Mouse (Mus musculus) left cerebral cortex, postnatal 14 days (tissue): ENCODE measurements around the gene Tex2. TPM values are rescaled to one million over a fixed set of nuclear protein-coding genes. Genes with fewer than 3 reads are reported as not detected.
"Not testable (repeated sequence)": the region's sequence is repeated elsewhere in the genome, so short reads cannot be mapped to it uniquely, and the experiment has no call there.

Experiments
- DNase-seq, 2 experiments: peaks; one replicate each; pipeline ENCODE4 v3.0.0; 2021 to 2022; ENCODE audit warnings: low spot score in 2 of 2, mixed read lengths in 1 of 2
- intact Hi-C: fragments of 180-260 bp; cut with DNase I; formaldehyde crosslinking; loops from one replicate; pipeline ENCODE4 v1.15.1; 2025
- total RNA-seq, 2 experiments: library from RNA; stranded (reverse); gene quantifications; 2 replicates each; pipeline ENCODE4 v1.2.3; 2021

Gene Tex2
- total RNA-seq, 2 experiments from 2014 or later = 98.0 to 102 TPM

- intact Hi-C loops = no loop called here
- DNase-seq = no peak
Measured at GRCm38 (mm10) chr11:106590143-106590542, 23.1 kb downstream of the Tex2 start.

- no peak for DNase-seq
- intact Hi-C loops = no loop called here
Measured at GRCm38 (mm10) chr11:106588781-106589180, 24.4 kb downstream of the Tex2 start.

DNA sequence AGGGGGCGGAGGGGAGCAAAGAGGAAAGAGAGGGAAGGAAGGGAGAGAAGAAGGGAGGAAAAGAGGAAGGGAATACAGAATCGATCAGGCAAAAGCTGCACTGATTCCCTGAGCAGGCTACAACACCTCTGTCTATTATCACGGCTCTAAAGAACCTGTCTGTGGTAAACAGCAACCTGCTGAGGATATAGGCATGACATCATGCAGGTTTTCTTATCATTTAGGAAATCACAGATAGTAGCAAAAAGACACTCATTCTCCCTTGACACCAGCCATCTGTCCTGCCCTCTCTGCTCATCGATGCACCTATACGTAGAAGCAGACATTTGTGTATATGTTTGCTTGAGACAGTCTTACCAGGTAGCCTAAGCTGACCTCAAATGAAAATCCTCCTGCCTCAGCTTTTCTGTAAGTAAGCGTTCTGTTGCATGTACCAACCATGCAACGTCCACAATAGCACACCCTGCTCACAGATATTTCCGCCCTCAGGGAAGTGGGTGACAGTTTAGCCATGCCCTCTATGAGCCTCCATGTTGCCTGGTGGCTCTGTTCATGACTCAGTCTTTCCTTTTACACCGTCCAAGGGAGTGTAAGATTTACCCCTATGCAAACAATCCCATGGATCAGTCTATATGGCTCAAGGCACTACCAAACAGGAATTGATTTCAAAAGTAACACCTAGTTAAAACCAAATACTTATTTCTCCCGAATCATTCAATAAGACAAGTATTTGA is 25.3 kb downstream of the Tex2 start:
- DNase-seq = no peak
- intact Hi-C loops = no loop called here

DNA sequence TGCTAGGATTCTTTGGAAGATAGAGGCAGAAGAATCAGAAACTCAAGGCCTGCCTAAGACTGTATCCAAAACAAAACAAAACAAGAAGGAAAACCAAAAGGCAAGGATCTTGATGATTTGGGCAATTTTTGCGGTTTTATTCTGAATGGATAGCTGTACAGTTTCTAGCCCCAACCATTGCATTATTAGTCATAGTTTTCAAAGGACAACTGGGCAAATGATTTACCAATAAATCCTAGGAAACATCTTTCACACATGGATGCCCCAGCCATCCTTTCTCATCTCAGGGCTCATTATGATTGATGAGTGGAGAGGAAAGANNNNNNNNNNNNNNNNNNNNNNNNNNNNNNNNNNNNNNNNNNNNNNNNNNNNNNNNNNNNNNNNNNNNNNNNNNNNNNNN is 29.4 kb downstream of the Tex2 start:
- DNase-seq = no peak
- intact Hi-C loops = no loop called here

DNA sequence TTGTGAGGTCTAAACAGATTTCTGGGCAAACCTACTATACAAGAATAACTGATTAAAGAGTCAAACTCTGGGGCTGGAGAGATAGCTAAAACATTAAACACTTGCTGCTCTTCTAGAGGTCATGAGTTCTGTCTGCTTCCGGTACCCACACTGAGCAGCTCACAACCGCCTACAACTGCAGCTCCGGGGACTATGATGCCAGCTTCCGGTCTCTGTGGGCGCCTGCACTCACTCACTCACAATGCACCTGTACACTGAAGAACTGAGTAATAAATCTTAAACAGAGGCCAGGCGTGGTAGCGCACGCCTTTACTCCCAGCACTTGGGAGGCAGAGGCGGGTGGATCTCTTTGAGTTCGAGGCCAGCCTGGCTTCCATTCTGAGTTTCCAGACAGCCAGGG is 31.9 kb downstream of the Tex2 start:
- intact Hi-C loops = no loop called here
- no peak for DNase-seq

DNA sequence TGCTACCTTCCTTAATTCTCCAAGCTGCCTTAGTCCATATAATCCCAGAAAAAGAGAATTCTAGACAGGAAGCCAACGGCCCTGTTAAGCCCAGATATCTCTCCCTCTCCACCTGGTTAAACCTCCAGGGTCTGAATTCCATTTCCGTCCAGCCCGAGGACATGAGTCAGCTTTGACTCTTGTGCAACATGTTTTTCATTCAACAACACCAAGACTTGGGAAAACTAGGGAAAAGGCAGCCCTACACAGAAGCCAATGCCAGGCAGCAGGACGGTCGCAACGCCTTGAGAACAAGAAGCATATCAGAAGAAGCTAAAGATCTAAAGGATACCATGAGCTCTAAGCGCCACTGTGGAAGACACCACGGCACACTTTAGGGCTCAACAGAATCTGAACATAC is 32.8 kb downstream of the Tex2 start:
- DNase-seq = no peak
- intact Hi-C loops = no loop called here

DNA sequence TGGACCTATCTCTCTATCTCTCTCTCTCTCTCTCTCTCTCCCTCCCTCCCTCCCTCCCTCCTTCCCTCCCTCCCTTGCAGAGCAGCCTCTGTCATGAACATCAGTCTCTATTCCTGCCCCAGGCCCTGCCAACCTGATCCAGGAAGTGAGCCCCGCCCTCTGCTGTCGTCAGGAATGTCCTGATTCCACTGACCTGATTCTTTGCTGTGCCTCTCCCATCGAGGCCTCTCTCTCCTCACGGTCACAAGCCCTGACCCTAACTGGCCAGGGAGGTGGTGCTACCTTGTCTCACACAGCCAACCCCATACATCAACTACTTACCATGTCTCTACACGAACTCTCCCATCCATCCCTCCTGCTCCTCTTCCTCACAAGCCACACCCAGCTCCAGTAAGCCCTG is 33.3 kb downstream of the Tex2 start:
- intact Hi-C loops = no loop called here

GRCm38 (mm10) chr11:106579146-106579545 is 34.1 kb downstream of the Tex2 start:
- intact Hi-C loops = no loop called here
- DNase-seq = no peak

More for the DNA sequence above, 33.3 kb downstream of the Tex2 start:
- DNase-seq = no peak

DNA sequence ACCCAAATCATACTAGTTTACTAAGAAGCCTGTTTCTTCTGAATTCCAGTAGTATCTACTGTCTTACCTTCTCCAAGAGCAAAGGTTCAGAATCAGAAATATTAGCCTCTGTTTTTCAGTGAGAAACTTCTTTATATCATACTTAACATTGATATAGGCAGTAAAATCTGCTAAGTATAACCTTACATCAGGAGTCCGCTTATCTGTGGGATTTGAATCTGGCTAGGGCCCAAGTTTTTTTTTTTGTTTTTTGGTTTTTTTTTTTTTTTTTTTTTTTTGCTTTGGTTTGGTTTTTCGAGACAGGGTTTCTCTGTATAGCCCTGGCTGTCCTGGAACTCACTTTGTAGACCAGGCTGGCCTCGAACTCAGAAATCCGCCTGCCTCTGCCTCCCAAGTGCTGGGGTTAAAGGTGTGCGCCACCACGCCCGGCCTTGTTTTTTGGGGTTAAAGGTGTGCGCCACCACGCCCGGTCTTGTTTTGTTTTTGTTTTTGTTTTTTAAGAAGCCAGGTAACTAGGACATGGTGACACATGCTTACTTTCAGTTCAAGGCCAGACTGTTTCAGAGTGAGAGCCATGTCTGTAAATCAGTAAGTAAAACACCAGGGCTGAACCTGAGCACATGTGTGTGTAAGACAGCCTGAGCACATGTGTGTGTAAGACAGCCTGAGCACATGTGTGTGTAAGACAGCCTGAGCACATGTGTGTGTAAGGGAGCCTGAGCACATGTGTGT is 35.4 kb downstream of the Tex2 start:
- intact Hi-C loops, DNase-seq: not testable (repeated sequence)

DNA sequence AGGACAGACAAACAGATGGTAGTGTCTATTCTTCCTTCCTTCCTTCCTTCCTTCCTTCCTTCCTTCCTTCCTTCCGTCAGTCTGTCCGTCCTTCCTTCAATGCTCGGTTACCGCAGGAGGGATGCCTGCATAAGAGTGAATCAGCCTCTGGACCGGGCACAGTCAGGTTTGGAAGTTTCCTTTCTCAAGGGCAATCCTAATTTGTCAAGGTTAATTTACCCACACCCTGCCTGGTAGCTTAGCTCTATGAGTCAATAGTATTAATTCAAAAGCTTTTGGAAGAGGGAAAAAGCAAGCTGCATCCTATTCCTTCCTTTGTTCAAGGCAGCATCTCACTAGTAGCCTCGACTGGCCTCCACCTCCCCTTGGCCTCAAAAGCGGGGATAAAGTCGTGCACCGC is 38.8 kb downstream of the Tex2 start:
- DNase-seq = no peak

DNA sequence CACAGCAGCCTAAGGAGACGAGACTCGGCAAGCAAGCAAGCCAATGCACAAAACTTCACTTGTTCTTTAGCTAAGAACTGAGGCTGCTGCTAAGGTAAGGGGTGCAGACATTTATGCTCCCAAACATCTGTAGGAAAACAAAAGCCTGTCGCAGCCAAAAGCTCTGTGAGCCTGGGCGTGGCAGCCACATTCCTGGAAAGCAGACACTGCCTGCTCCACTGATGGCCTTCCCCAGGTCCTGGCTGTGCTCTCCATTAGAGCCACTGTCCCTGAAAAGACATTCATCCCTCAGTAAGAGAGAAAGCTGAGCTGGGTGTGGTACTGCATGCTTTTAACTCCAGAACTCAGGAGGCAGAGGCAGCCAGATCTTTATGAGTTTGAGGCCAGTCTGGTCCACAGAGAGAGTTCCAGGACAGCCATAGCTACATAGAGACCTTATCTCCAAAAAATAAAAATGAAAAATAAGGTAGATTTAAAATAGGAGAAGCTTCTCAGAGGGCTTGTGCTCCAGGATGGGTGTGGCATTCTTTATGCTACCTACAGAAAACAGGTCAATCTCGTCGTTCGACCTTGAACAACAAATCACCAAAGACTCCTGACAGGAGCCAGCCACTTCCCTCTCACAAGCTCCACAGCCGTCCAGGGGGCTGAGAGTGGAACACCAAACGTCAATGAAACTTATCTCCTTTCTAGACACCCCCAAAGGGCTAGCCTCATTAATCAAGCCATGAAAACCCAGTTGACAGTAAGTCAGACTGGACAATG is 39.6 kb downstream of the Tex2 start:
- intact Hi-C loops = no loop called here
- DNase-seq = no peak

More for the DNA sequence above, 38.8 kb downstream of the Tex2 start:
- intact Hi-C loops = no loop called here

DNA sequence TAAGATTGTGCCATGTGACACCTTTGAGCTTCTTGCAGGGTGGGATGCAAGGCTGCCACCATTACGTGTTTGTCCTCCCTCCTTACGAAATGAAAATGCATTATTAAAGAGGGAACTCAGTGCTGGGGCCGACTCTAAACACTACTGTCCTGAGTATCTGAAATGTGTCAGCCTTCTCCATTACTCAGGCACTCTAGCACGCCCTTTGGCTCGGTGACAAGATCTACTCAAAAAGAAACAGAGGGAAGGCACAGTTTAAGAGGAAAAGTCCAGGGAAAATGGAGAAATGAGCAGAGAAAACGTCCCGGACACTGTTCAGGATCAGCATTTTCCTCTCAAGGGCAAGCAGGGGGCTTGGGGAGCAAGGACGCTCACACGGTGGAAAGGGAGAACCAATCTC is 40.3 kb downstream of the Tex2 start:
- intact Hi-C loops = no loop called here

DNA sequence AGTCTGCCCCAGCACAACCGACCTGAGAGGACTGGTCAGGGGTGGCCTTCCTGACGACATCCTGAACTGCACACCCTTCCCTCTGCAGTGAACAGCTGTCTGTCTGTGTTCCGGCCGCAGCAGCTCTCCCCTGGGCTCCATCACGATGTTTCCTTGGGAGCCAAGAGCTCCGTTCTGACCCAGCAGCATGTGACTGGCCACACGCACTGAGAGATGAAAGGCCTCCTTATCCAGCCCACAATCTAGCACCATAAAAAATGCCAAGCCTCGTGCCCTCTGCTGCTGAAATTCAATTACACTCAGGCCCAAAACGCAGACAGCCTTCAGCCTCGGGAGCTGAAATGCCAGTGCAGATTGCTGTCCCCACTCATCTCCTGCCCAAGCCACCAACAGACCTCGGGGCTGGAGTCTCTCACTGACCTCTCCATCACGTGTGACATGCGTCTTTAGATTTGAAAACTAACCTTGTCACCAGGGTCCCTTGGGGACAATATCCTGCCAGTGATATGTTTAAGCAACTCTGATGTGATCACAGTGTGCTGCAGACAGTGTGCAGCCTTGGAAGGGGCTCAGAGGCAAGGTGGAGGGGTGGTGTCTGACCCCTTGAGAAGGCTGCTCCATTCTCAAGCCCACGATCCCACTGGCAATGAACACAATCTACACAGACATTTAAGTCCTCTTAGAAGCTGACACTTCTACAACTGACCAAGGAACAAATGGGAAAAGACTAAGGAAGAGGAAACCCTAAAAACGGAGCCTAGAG is 41.0 kb downstream of the Tex2 start:
- DNase-seq = peak in 1 of 2 experiments; percentile 13
- intact Hi-C loops = no loop called here

More for the DNA sequence above, 40.3 kb downstream of the Tex2 start:
- DNase-seq = no peak

- intact Hi-C loops = no loop called here
- DNase-seq = no peak
Measured at GRCm38 (mm10) chr11:106571026-106571983, 41.9 kb downstream of the Tex2 start.

GRCm38 (mm10) chr11:106568329-106568960 is 44.8 kb downstream of the Tex2 start:
- no peak for DNase-seq
- intact Hi-C loops = no loop called here

- intact Hi-C loops = no loop called here
- no peak for DNase-seq
Measured at GRCm38 (mm10) chr11:106566040-106566785, 47.0 kb downstream of the Tex2 start.

DNA sequence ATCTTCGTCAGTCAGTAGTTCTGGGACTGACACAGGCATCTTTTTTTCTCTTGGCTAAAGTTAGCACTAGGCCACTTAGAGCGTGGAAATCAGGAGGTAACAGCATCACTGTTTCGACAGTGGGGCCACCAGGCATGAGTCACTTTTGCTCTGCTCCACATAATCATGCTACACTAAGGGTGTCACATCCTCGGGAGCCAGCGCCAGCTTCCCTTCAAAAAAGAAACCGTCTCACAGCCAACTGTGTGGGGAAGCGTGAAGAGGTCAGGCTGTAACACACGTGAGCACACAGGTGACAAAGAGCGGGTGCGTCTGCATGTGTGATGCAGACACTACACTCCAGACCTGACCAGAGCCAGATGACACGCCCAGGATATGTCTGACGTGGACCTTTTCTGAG is 49.0 kb downstream of the Tex2 start:
- intact Hi-C loops = loop anchor here (5.0 kb wide), 1 partner anchor 48 kb away; the partner anchor contains the start of gene Tex2
- peak; percentile 63 to 89 for DNase-seq
